Mouse (Mus musculus): ENCODE measurements around the gene Gadd45g. TPM values are rescaled to one million over a fixed set of nuclear protein-coding genes. Genes with fewer than 3 reads are reported as not detected.

Gene Gadd45g
- polyA plus RNA-seq, 1 experiment: 78.9 TPM

- DNase-seq (ENCODE audit: low read depth): no peak
- TF ChIP-seq CTCF (IDR thresholded peaks at IDR 0.05; ENCODE audit: borderline replicate concordance, extremely low read depth, insufficient read depth, insufficient read length) (no peak), POLR2A (IDR thresholded peaks at IDR 0.05; ENCODE audit: borderline replicate concordance, extremely low read depth, insufficient read depth, insufficient read length, poor library complexity, severe bottlenecking) (no peak)
Measured at GRCm38 (mm10) chr13:51858475-51858874, 12.0 kb downstream of the Gadd45g start.

GRCm38 (mm10) chr13:51859174-51859573, 12.7 kb downstream of the Gadd45g start:
- DNase-seq (ENCODE audit: low read depth): no peak

GRCm38 (mm10) chr13:51859798-51860197, 13.3 kb downstream of the Gadd45g start:
- no peak for TF ChIP-seq CTCF (IDR thresholded peaks at IDR 0.05; ENCODE audit: borderline replicate concordance, extremely low read depth, insufficient read depth, insufficient read length)
- no peak for TF ChIP-seq POLR2A (IDR thresholded peaks at IDR 0.05; ENCODE audit: borderline replicate concordance, extremely low read depth, insufficient read depth, insufficient read length, poor library complexity, severe bottlenecking)
- DNase-seq (ENCODE audit: low read depth): no peak

More at GRCm38 (mm10) chr13:51859174-51859573, 12.7 kb downstream of the Gadd45g start:
- TF ChIP-seq CTCF (IDR thresholded peaks at IDR 0.05; ENCODE audit: borderline replicate concordance, extremely low read depth, insufficient read depth, insufficient read length) (no peak), POLR2A (IDR thresholded peaks at IDR 0.05; ENCODE audit: borderline replicate concordance, extremely low read depth, insufficient read depth, insufficient read length, poor library complexity, severe bottlenecking) (no peak)

GRCm38 (mm10) chr13:51862750-51863149, 16.3 kb downstream of the Gadd45g start:
- no peak for DNase-seq (ENCODE audit: low read depth)
- TF ChIP-seq CTCF (IDR thresholded peaks at IDR 0.05; ENCODE audit: borderline replicate concordance, extremely low read depth, insufficient read depth, insufficient read length) (no peak), POLR2A (IDR thresholded peaks at IDR 0.05; ENCODE audit: borderline replicate concordance, extremely low read depth, insufficient read depth, insufficient read length, poor library complexity, severe bottlenecking) (no peak)

- TF ChIP-seq POLR2A (IDR thresholded peaks at IDR 0.05; ENCODE audit: borderline replicate concordance, extremely low read depth, insufficient read depth, insufficient read length, poor library complexity, severe bottlenecking) (no peak), CTCF (IDR thresholded peaks at IDR 0.05; ENCODE audit: borderline replicate concordance, extremely low read depth, insufficient read depth, insufficient read length) (no peak)
- DNase-seq (ENCODE audit: low read depth): no peak
Measured at GRCm38 (mm10) chr13:51866151-51866659, 19.7 kb downstream of the Gadd45g start.

- DNase-seq (ENCODE audit: low read depth): peak; percentile 81
Measured at GRCm38 (mm10) chr13:51868491-51869128, 22.1 kb downstream of the Gadd45g start.

GRCm38 (mm10) chr13:51869129-51869491, 22.6 kb downstream of the Gadd45g start:
- no peak for DNase-seq (ENCODE audit: low read depth)
- TF ChIP-seq CTCF (IDR thresholded peaks at IDR 0.05; ENCODE audit: borderline replicate concordance, extremely low read depth, insufficient read depth, insufficient read length) (no peak), POLR2A (IDR thresholded peaks at IDR 0.05; ENCODE audit: borderline replicate concordance, extremely low read depth, insufficient read depth, insufficient read length, poor library complexity, severe bottlenecking) (no peak)

More at GRCm38 (mm10) chr13:51868491-51869128, 22.1 kb downstream of the Gadd45g start:
- TF ChIP-seq POLR2A (IDR thresholded peaks at IDR 0.05; ENCODE audit: borderline replicate concordance, extremely low read depth, insufficient read depth, insufficient read length, poor library complexity, severe bottlenecking) (no peak), CTCF (IDR thresholded peaks at IDR 0.05; ENCODE audit: borderline replicate concordance, extremely low read depth, insufficient read depth, insufficient read length) (no peak)

GRCm38 (mm10) chr13:51871148-51871547, 24.7 kb downstream of the Gadd45g start:
- TF ChIP-seq CTCF (IDR thresholded peaks at IDR 0.05; ENCODE audit: borderline replicate concordance, extremely low read depth, insufficient read depth, insufficient read length): no peak
- TF ChIP-seq POLR2A (IDR thresholded peaks at IDR 0.05; ENCODE audit: borderline replicate concordance, extremely low read depth, insufficient read depth, insufficient read length, poor library complexity, severe bottlenecking): no peak
- DNase-seq (ENCODE audit: low read depth): no peak

- no peak for DNase-seq (ENCODE audit: low read depth)
- TF ChIP-seq CTCF (IDR thresholded peaks at IDR 0.05; ENCODE audit: borderline replicate concordance, extremely low read depth, insufficient read depth, insufficient read length) (no peak), POLR2A (IDR thresholded peaks at IDR 0.05; ENCODE audit: borderline replicate concordance, extremely low read depth, insufficient read depth, insufficient read length, poor library complexity, severe bottlenecking) (no peak)
Measured at GRCm38 (mm10) chr13:51872252-51872962, 25.9 kb downstream of the Gadd45g start.

GRCm38 (mm10) chr13:51872963-51873514, 26.6 kb downstream of the Gadd45g start:
- no peak for DNase-seq (ENCODE audit: low read depth)
- TF ChIP-seq POLR2A (IDR thresholded peaks at IDR 0.05; ENCODE audit: borderline replicate concordance, extremely low read depth, insufficient read depth, insufficient read length, poor library complexity, severe bottlenecking): no peak
- no peak for TF ChIP-seq CTCF (IDR thresholded peaks at IDR 0.05; ENCODE audit: borderline replicate concordance, extremely low read depth, insufficient read depth, insufficient read length)

- TF ChIP-seq POLR2A (IDR thresholded peaks at IDR 0.05; ENCODE audit: borderline replicate concordance, extremely low read depth, insufficient read depth, insufficient read length, poor library complexity, severe bottlenecking): no peak
- TF ChIP-seq CTCF (IDR thresholded peaks at IDR 0.05; ENCODE audit: borderline replicate concordance, extremely low read depth, insufficient read depth, insufficient read length): no peak
- no peak for DNase-seq (ENCODE audit: low read depth)
Measured at GRCm38 (mm10) chr13:51873786-51874185, 27.3 kb downstream of the Gadd45g start.

Measured in brain, embryonic 14.5 days (tissue).